Mouse (Mus musculus): ENCODE data around the gene Exosc8. TPM values are rescaled to one million over a fixed set of nuclear protein-coding genes. Genes with fewer than 3 reads are reported as not detected.
"Not testable (repeated sequence)": the region's sequence is repeated elsewhere in the genome, so short reads cannot be mapped to it uniquely, and the experiment has no call there.

Gene Exosc8
- polyA plus RNA-seq (2014; fragmentation: Nextera tagmentation; extraction: Ambion mirVana): 98.5 and 101 TPM in 2 replicates

- ATAC-seq: peak; percentile 94
Measured at GRCm38 (mm10) chr3:54735247-54736046, at the start of gene Exosc8, which contains the start of gene Alg5. Gene Exosc8, minus strand, starts transcription at chr3:54735393. Gene Alg5, plus strand, starts transcription at chr3:54735539.

GRCm38 (mm10) chr3:54775989-54776631, 40.9 kb upstream of the Exosc8 start:
- Histone ChIP-seq H3K9me3 (replicated peaks; ENCODE audit: control insufficient read depth, low read length) (no peaks in the 10 kb centered on the region), H3K4me1 (ENCODE audit: control insufficient read depth, insufficient read depth, low read length) (no peaks in the 10 kb centered on the region), H3K36me3 (ENCODE audit: control insufficient read depth, insufficient read depth, low read length) (no peaks in the 10 kb centered on the region), H3K27me3 (replicated peaks; ENCODE audit: control insufficient read depth, insufficient read depth, low read length) (no peaks in the 10 kb centered on the region), H3K27ac (ENCODE audit: low read depth, low read length) (no peak overlapping the region), H3K4me2 (ENCODE audit: low read length) (no peak overlapping the region), H3K9ac (ENCODE audit: low read length) (no peak overlapping the region), H3K4me3 (ENCODE audit: low read depth, low read length) (no peak overlapping the region)
- WGBS: 68% methylated on average over 7 of the region's 7 CpGs
- no peak for ATAC-seq
- DNase-seq (ENCODE audit: low spot score): no peak

More at GRCm38 (mm10) chr3:54735247-54736046, at the start of gene Exosc8, which contains the start of gene Alg5:
- Histone ChIP-seq H3K36me3 (ENCODE audit: control insufficient read depth, insufficient read depth, low read length) (peaks cover 46% of the 10 kb centered on the region), H3K4me1 (ENCODE audit: control insufficient read depth, insufficient read depth, low read length) (0 out of 2 replicates have a peak, but pooled peaks cover 7% of the 10 kb centered on the region), H3K4me2 (ENCODE audit: low read length) (peak within 1 kb of the TSS; percentile 81), H3K9me3 (replicated peaks; ENCODE audit: control insufficient read depth, low read length) (no peaks in the 10 kb centered on the region), H3K4me3 (ENCODE audit: low read depth, low read length) (peak within 1 kb of the TSS; percentile 87), H3K9ac (ENCODE audit: low read length) (peak within 1 kb of the TSS; percentile 90), H3K27me3 (replicated peaks; ENCODE audit: control insufficient read depth, insufficient read depth, low read length) (no peaks in the 10 kb centered on the region), H3K27ac (ENCODE audit: low read depth, low read length) (peak within 1 kb of the TSS; percentile 98)
- DNase-seq (ENCODE audit: low spot score): peak; percentile 87
- under 1% methylated on average over 59 of the region's 65 CpGs for WGBS

GRCm38 (mm10) chr3:54773613-54774012, 38.4 kb upstream of the Exosc8 start:
- 82% methylated on average over 6 of the region's 6 CpGs for WGBS
- H3K9me3 ChIP-seq (replicated peaks; ENCODE audit: control insufficient read depth, low read length): no peaks in the 10 kb centered on the region
- no peak for ATAC-seq

GRCm38 (mm10) chr3:54769349-54770275, 34.4 kb upstream of the Exosc8 start:
- Histone ChIP-seq H3K4me3 (ENCODE audit: low read depth, low read length) (no peak overlapping the region), H3K4me2 (ENCODE audit: low read length) (no peak overlapping the region), H3K9me3 (replicated peaks; ENCODE audit: control insufficient read depth, low read length) (no peaks in the 10 kb centered on the region), H3K9ac (ENCODE audit: low read length) (no peak overlapping the region), H3K36me3 (ENCODE audit: control insufficient read depth, insufficient read depth, low read length) (no peaks in the 10 kb centered on the region), H3K27me3 (replicated peaks; ENCODE audit: control insufficient read depth, insufficient read depth, low read length) (no peaks in the 10 kb centered on the region), H3K27ac (ENCODE audit: low read depth, low read length) (no peak overlapping the region), H3K4me1 (ENCODE audit: control insufficient read depth, insufficient read depth, low read length) (no peaks in the 10 kb centered on the region)
- ATAC-seq (no peak), DNase-seq (ENCODE audit: low spot score) (no peak)
- WGBS: 58% methylated on average over 17 of the region's 17 CpGs

More at GRCm38 (mm10) chr3:54773613-54774012, 38.4 kb upstream of the Exosc8 start:
- Histone ChIP-seq H3K36me3 (ENCODE audit: control insufficient read depth, insufficient read depth, low read length) (no peaks in the 10 kb centered on the region), H3K27ac (ENCODE audit: low read depth, low read length) (no peak overlapping the region), H3K4me2 (ENCODE audit: low read length) (no peak overlapping the region), H3K4me3 (ENCODE audit: low read depth, low read length) (no peak overlapping the region), H3K9ac (ENCODE audit: low read length) (no peak overlapping the region), H3K4me1 (ENCODE audit: control insufficient read depth, insufficient read depth, low read length) (no peaks in the 10 kb centered on the region), H3K27me3 (replicated peaks; ENCODE audit: control insufficient read depth, insufficient read depth, low read length) (no peaks in the 10 kb centered on the region)
- no peak for DNase-seq (ENCODE audit: low spot score)

GRCm38 (mm10) chr3:54768592-54768991, 33.4 kb upstream of the Exosc8 start:
- H3K4me3 ChIP-seq (ENCODE audit: low read depth, low read length): no peak overlapping the region
- H3K9ac ChIP-seq (ENCODE audit: low read length): no peak overlapping the region
- no peak overlapping the region for H3K4me2 ChIP-seq (ENCODE audit: low read length)
- H3K4me1 ChIP-seq (ENCODE audit: control insufficient read depth, insufficient read depth, low read length): no peaks in the 10 kb centered on the region
- H3K27ac ChIP-seq (ENCODE audit: low read depth, low read length): no peak overlapping the region
- ATAC-seq (no peak), DNase-seq (ENCODE audit: low spot score) (no peak)
- no peaks in the 10 kb centered on the region for H3K9me3 ChIP-seq (replicated peaks; ENCODE audit: control insufficient read depth, low read length)
- no peaks in the 10 kb centered on the region for H3K36me3 ChIP-seq (ENCODE audit: control insufficient read depth, insufficient read depth, low read length)
- H3K27me3 ChIP-seq (replicated peaks; ENCODE audit: control insufficient read depth, insufficient read depth, low read length): no peaks in the 10 kb centered on the region
- WGBS: 88% methylated on average over 8 of the region's 8 CpGs

GRCm38 (mm10) chr3:54766811-54767210, 31.6 kb upstream of the Exosc8 start:
- no peaks in the 10 kb centered on the region for H3K27me3 ChIP-seq (replicated peaks; ENCODE audit: control insufficient read depth, insufficient read depth, low read length)
- no peak for ATAC-seq
- 89% methylated on average over 5 of the region's 5 CpGs for WGBS

GRCm38 (mm10) chr3:54766034-54766433, 30.8 kb upstream of the Exosc8 start:
- DNase-seq (ENCODE audit: low spot score) (no peak), ATAC-seq (no peak)
- Histone ChIP-seq H3K4me3 (ENCODE audit: low read depth, low read length) (no peak overlapping the region), H3K27me3 (replicated peaks; ENCODE audit: control insufficient read depth, insufficient read depth, low read length) (no peaks in the 10 kb centered on the region), H3K27ac (ENCODE audit: low read depth, low read length) (no peak overlapping the region), H3K9ac (ENCODE audit: low read length) (no peak overlapping the region), H3K4me2 (ENCODE audit: low read length) (no peak overlapping the region), H3K36me3 (ENCODE audit: control insufficient read depth, insufficient read depth, low read length) (no peaks in the 10 kb centered on the region), H3K4me1 (ENCODE audit: control insufficient read depth, insufficient read depth, low read length) (no peaks in the 10 kb centered on the region), H3K9me3 (replicated peaks; ENCODE audit: control insufficient read depth, low read length) (no peaks in the 10 kb centered on the region)
- WGBS: 87% methylated on average over 14 of the region's 14 CpGs

More at GRCm38 (mm10) chr3:54766811-54767210, 31.6 kb upstream of the Exosc8 start:
- Histone ChIP-seq H3K4me1 (ENCODE audit: control insufficient read depth, insufficient read depth, low read length) (no peaks in the 10 kb centered on the region), H3K9ac (ENCODE audit: low read length) (no peak overlapping the region), H3K27ac (ENCODE audit: low read depth, low read length) (no peak overlapping the region), H3K36me3 (ENCODE audit: control insufficient read depth, insufficient read depth, low read length) (no peaks in the 10 kb centered on the region), H3K4me3 (ENCODE audit: low read depth, low read length) (no peak overlapping the region), H3K4me2 (ENCODE audit: low read length) (no peak overlapping the region), H3K9me3 (replicated peaks; ENCODE audit: control insufficient read depth, low read length) (no peaks in the 10 kb centered on the region)
- DNase-seq (ENCODE audit: low spot score): no peak

GRCm38 (mm10) chr3:54765521-54765920, 30.3 kb upstream of the Exosc8 start:
- not testable (repeated sequence) for H3K27me3 ChIP-seq (replicated peaks; ENCODE audit: control insufficient read depth, insufficient read depth, low read length); H3K4me1 ChIP-seq (ENCODE audit: control insufficient read depth, insufficient read depth, low read length); H3K27ac ChIP-seq (ENCODE audit: low read depth, low read length)

More at GRCm38 (mm10) chr3:54765521-54765920, 30.3 kb upstream of the Exosc8 start:
- not testable (repeated sequence) for H3K36me3 ChIP-seq (ENCODE audit: control insufficient read depth, insufficient read depth, low read length); H3K9me3 ChIP-seq (replicated peaks; ENCODE audit: control insufficient read depth, low read length); DNase-seq (ENCODE audit: low spot score); H3K9ac ChIP-seq (ENCODE audit: low read length); H3K4me2 ChIP-seq (ENCODE audit: low read length); H3K4me3 ChIP-seq (ENCODE audit: low read depth, low read length); ATAC-seq
- WGBS: 86% methylated on average over 6 of the region's 6 CpGs

All from forebrain, embryonic 14.5 days (tissue).